25 mouse cellular contexts compared by ENCODE assay signal in genomic region chr3:154683667-154684066, GRCm38 (mm10). TPM values are rescaled to one million over a fixed set of nuclear protein-coding genes. Genes with fewer than 3 reads are reported as not detected.
"Had no signal": no experiment of that assay in that cellular context is flagged by ENCODE, and none has a peak within 500 bp of the region (broad histone marks: within the 10 kb centered on the region; RNA-seq: fewer than 3 reads in every experiment).

No protein-coding gene starts in this region.

- H3K4me1 ChIP-seq: limb, embryonic 10.5 days; limb, embryonic 13.5 days; liver, embryonic 12.5 days; liver, embryonic 15.5 days; lung, embryonic 15.5 days; megakaryocyte, embryonic 14.5 days; midbrain, embryonic 10.5 days; midbrain, embryonic 13.5 days; neural tube, embryonic 13.5 days had no signal

- H3K4me3 ChIP-seq: layer of hippocampus, adult 2 months; limb, embryonic 10.5 days; limb, embryonic 13.5 days; liver, embryonic 12.5 days; liver, embryonic 15.5 days; lung, embryonic 15.5 days; megakaryocyte, embryonic 14.5 days; midbrain, embryonic 10.5 days; midbrain, embryonic 13.5 days; myocyte; neural tube, embryonic 13.5 days had no signal

- H3K27me3 ChIP-seq: limb, embryonic 13.5 days; liver, embryonic 12.5 days; liver, embryonic 15.5 days; lung, embryonic 15.5 days; megakaryocyte, embryonic 14.5 days; midbrain, embryonic 13.5 days; neural tube, embryonic 13.5 days had no signal

- ATAC-seq: liver, embryonic 12.5 days; midbrain, embryonic 13.5 days; midbrain, embryonic 16.5 days had no signal

- H3K9me3 ChIP-seq: limb, embryonic 10.5 days; limb, embryonic 13.5 days; liver, embryonic 12.5 days; liver, embryonic 15.5 days; lung, embryonic 15.5 days; midbrain, embryonic 10.5 days; midbrain, embryonic 13.5 days; neural tube, embryonic 13.5 days had no signal

- DNase-seq: kidney, postnatal 25 days; layer of hippocampus, adult 9-11 months; liver; lung, adult 18-20 months; lung, postnatal 10 days; lung, postnatal 36 days; retina, postnatal 1 day; right cerebral cortex, postnatal 25 days; thymus, adult 18-20 months; thymus, postnatal 36 days had no signal

- H3K36me3 ChIP-seq: limb, embryonic 10.5 days; limb, embryonic 13.5 days; liver, embryonic 12.5 days; liver, embryonic 15.5 days; lung, embryonic 15.5 days; midbrain, embryonic 10.5 days; midbrain, embryonic 13.5 days; neural tube, embryonic 13.5 days had no signal

- H3K27ac ChIP-seq: kidney, postnatal 0 days; layer of hippocampus, adult 2 months; limb, embryonic 10.5 days; limb, embryonic 13.5 days; liver, embryonic 12.5 days; liver, embryonic 15.5 days; lung, embryonic 15.5 days; midbrain, embryonic 10.5 days; midbrain, embryonic 13.5 days; neural tube, embryonic 13.5 days had no signal

RNA-seq across cellular contexts. Expression of gene Erich3, which starts 20.0 kb away (rescaled TPM):
- total RNA-seq: monocyte, adult 5-6 weeks; neutrophil, adult 5-6 weeks had no signal
- polyA plus RNA-seq: kidney, postnatal 0 days; liver, embryonic 12.5 days; liver, embryonic 15.5 days; myocyte had no signal
